Mouse (Mus musculus): Measurements from ENCODE around the gene Nfatc2ip. TPM values are rescaled to one million over a fixed set of nuclear protein-coding genes. Genes with fewer than 3 reads are reported as not detected.

Nfatc2ip gene
- polyA plus RNA-seq (2012; rRNA removed; ENCODE audit: low replicate concordance), result 7.1 and 7.5 TPM in 2 replicates

GRCm38 (mm10) chr7:126396298-126397119 is at the start of gene Nfatc2ip:
Nfatc2ip (minus strand) TSS chr7:126396737.

GRCm38 (mm10) chr7:126428631-126429502 is 32.3 kb upstream of the Nfatc2ip start, which contains the start of gene Rabep2:
Rabep2 (plus strand) TSS chr7:126428759.

GRCm38 (mm10) chr7:126414725-126415124 is 18.2 kb upstream of the Nfatc2ip start, which contains the start of gene Cd19:
Cd19 (minus strand) TSS chr7:126414889.

GRCm38 (mm10) chr7:126377278-126378158 is 19.0 kb downstream of the Nfatc2ip start, which contains the start of gene Spns1:
Spns1 (minus strand) TSS chr7:126377450.

GRCm38 (mm10) chr7:126369393-126369792 is 27.1 kb downstream of the Nfatc2ip start, which contains the start of gene Lat:
Lat (minus strand) TSS chr7:126369570.

Other genes with a start within 250 kb of the Nfatc2ip start
- gene Xpo6, start 196.2 kb downstream of the Nfatc2ip start, polyA plus RNA-seq (2012; rRNA removed; ENCODE audit: low replicate concordance), result 187 and 195 TPM in 2 replicates
- gene Sbk1, start 124.1 kb downstream of the Nfatc2ip start, polyA plus RNA-seq (2012; rRNA removed; ENCODE audit: low replicate concordance), result 42.8 and 92.9 TPM in 2 replicates
- 93.8 and 276 TPM in 2 replicates for gene Lat, start 27.2 kb downstream of the Nfatc2ip start, polyA plus RNA-seq (2012; rRNA removed; ENCODE audit: low replicate concordance)
- gene Spns1, start 19.3 kb downstream of the Nfatc2ip start, polyA plus RNA-seq (2012; rRNA removed; ENCODE audit: low replicate concordance), result 135 and 254 TPM in 2 replicates
- gene Cd19, start 18.2 kb upstream of the Nfatc2ip start, polyA plus RNA-seq (2012; rRNA removed; ENCODE audit: low replicate concordance), result 72.1 and 77.6 TPM in 2 replicates
- gene Rabep2, start 32.0 kb upstream of the Nfatc2ip start, polyA plus RNA-seq (2012; rRNA removed; ENCODE audit: low replicate concordance), result 28.7 and 43.5 TPM in 2 replicates
- 2.1 and 8,579 TPM in 2 replicates for gene Atp2a1, start 66.4 kb upstream of the Nfatc2ip start, polyA plus RNA-seq (2012; rRNA removed; ENCODE audit: low replicate concordance)
- gene Sh2b1, start 78.7 kb upstream of the Nfatc2ip start, polyA plus RNA-seq (2012; rRNA removed; ENCODE audit: low replicate concordance), result 72.9 and 90.1 TPM in 2 replicates
- 127 and 145 TPM in 2 replicates for gene Tufm, start 90.6 kb upstream of the Nfatc2ip start, polyA plus RNA-seq (2012; rRNA removed; ENCODE audit: low replicate concordance)
- 133 and 391 TPM in 2 replicates for gene Atxn2l, start 106.7 kb upstream of the Nfatc2ip start, polyA plus RNA-seq (2012; rRNA removed; ENCODE audit: low replicate concordance)
- gene Eif3c, start 169.7 kb upstream of the Nfatc2ip start, polyA plus RNA-seq (2012; rRNA removed; ENCODE audit: low replicate concordance), result 90.1 and 104 TPM in 2 replicates
- 10.8 and 21.5 TPM in 2 replicates for gene Apobr, start 188.2 kb upstream of the Nfatc2ip start, polyA plus RNA-seq (2012; rRNA removed; ENCODE audit: low replicate concordance)
- gene Cln3, start 189.1 kb upstream of the Nfatc2ip start, polyA plus RNA-seq (2012; rRNA removed; ENCODE audit: low replicate concordance), result 100 and 141 TPM in 2 replicates
- 0.85 and 1.1 TPM in 2 replicates for gene Il27, start 198.2 kb upstream of the Nfatc2ip start, polyA plus RNA-seq (2012; rRNA removed; ENCODE audit: low replicate concordance)
- 40.6 and 61.2 TPM in 2 replicates for gene Nupr1, start 234.1 kb upstream of the Nfatc2ip start, polyA plus RNA-seq (2012; rRNA removed; ENCODE audit: low replicate concordance)

All from mammary gland, adult 2 months (tissue).